Mouse (Mus musculus) small intestine, adult 2 months (tissue): ENCODE results near the gene Extl1.

Experiments
- CTCF ChIP-seq: fragments of 200-500 bp; IDR thresholded peaks from 2 replicates; pipeline ENCODE4 v1.5.1; 2012; ENCODE audit warnings: low read depth, mild to moderate bottlenecking, control low read depth, inconsistent platforms, low read length, moderate library complexity, mixed read lengths; ENCODE audit not compliant: insufficient replicate concordance, insufficient read length; ENCODE audit errors: extremely low read depth
- POLR2A ChIP-seq: fragments of 200-500 bp; IDR thresholded peaks from 2 replicates; pipeline ENCODE4 v1.6.1; 2012; ENCODE audit warnings: low read depth, mild to moderate bottlenecking, control low read depth, inconsistent platforms, low read length, moderate library complexity

GRCm38 (mm10) chr4:134326859-134327530, 56.7 kb downstream of the Extl1 start:
- no peak for TF ChIP-seq CTCF
- no peak for TF ChIP-seq POLR2A
